Mouse (Mus musculus): ENCODE results near the gene Tekt2.

- TF ChIP-seq CTCF (IDR thresholded peaks at IDR 0.05) (no peak), EP300 (IDR thresholded peaks at IDR 0.05) (no peak)
Measured at GRCm38 (mm10) chr4:126319806-126320205, 5.7 kb downstream of the Tekt2 start.
